Mouse (Mus musculus) mouse trophoblast stem cell (cell line): ENCODE measurements at regions not wholly inside any gene's neighbourhood (a gene's known extent, or its start where the extent isn't known, plus 50 kb on each side); places are given as distances from the start of the nearest gene placed in this dataset.

Source experiments
- in situ Hi-C, 2 experiments: fragments of 300-500 bp; cut with MseI, MboI; formaldehyde crosslinking; loops; 2 replicates in 1 of 2; 3 replicates in 1 of 2; pipeline ENCODE4 v1.15.1; 2025

DNA sequence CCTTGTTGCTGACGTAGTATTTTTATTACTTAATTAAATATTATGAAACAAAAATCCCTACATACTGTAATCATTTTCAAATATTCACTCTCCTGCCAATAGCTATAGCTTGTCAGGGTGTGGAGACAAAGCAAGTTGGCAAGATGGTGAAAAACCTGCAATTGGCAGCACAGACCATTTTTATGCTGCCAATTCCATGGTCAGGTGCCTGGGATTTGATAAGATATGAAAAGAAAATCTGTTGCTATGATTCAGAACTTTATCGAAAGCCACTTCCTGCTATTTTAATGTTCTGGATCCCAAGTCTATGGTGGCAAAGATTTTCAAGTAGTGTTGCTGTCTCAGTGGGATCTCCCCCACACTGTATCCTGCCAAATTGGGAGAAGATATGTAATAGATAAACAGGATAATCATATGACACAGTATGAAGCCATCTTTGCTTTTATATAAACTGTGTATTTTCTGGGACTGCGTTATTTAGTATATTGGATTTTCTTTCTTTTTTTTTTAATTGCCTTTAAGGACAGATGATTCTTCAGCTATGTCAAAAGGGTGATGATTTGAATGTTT is 165.3 kb upstream of the Lrrc3b start:
- in situ Hi-C loops, result no loop called here

DNA sequence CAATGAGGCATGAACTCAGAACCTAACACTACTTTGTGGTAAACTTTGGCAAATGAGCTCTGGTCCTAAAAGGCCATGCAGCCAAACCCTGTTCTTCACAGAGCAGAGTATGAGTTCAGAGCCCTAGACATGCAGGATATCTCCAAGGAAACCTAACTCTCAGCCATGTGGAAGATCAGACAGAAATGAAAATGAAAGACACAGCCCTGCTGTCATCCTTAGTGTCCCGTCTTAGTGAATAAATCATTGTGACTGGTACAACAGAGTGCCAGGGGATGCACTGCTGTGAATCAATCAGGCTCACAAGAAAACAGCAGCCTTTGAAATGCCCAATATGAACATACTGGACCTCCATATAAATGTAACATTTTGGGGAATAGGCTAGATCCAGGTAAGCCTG is 171.4 kb upstream of the Lrrc3b start:
- in situ Hi-C loops, result no loop called here

DNA sequence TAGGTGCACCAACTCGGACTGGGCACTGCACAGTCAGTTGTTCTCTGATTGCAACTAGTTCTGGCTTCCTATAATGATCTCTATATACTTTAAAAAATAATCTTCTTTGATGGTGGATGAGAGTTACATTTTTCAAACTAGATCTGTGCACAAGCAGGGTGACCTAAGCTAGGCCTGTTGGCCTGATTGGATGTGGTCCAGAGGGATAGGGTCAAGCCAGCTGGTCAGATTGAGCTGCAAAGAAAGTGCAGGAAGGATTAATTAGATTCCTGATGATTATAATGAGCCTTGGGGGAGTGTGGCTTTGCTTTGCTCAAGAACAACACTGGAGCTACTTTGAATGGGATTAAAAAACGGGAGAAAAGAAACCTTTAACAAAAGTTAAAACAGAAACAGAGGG is 195.8 kb upstream of the Lrrc3b start:
- in situ Hi-C loops, result no loop called here

DNA sequence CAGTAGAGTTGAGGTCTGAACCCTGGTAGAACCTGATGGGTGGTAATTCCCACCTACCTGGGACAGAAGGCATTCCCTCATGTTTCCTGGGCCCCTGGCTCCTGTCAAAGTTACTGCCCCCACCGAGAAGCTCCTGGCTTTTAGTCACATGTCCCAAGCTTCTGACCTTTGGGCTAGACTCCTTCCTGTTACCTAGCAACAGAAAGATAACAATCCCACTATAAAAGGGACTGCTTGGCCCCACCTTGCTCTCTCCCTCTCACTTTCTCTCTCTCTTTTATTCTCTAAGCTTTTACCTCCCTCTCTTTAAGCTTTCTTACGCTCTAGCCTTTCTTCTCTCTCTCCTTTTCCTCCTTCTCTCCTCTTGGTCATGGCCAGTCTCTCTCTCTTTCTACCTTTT is 198.9 kb upstream of the Lrrc3b start:
- in situ Hi-C loops, result no loop called here

DNA sequence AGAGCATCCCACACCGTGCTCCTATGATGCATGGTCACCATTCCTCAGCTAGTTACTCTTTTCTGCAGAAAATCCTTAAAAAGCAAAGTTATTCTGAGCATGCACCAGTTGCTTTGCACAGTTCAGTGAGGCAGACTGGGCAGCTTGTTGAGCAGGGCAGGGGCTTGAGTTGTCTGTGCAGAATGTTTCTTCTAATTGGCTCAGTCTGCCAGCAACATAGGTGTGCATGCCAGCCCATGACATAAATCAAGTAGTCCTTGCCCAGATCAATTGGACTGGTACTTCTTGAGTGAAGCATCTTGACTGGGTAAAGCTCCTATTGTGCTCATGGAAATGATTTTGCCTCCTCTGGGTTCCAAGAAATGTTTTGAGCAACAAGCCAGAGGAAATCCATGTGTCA is 200.1 kb upstream of the Lrrc3b start:
- in situ Hi-C loops, result no loop called here

DNA sequence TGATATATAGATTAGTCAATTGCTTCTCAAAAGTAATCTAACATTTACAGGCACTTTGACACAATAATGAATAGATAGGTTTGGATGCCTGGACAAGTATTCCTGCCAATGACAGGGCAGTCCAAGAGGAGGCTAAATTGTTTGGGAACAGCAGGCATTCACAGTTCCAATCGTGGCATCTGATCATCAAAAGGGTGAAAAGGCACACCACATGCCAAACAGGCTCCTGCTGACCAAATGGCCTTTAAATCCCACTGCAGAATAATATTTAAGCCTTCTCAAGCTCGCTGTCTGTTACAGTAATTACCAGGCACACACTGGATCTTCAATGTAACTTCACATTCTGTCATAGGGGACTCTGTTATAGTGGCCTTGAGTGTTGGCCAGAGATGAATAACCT is 222.1 kb upstream of the Lrrc3b start:
- in situ Hi-C loops, result no loop called here

DNA sequence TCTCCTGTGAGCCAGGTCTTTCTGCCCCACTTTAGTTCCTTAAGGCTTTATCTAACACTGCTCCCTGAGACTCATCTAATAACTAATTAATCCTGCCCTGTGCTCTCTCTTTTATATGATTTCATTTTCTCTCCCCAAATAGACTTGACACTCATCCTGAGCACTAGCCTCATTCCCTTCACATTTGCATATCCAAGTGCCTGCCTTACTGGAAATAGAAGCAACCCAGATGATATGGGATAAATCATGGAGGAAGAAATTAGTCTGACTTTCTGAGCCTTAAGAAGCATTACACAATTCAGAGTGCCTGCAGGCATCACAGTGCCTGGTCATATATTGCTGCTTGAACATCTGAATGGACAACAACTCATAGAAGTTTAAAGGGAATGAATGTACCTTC is 233.5 kb upstream of the Lrrc3b start:
- in situ Hi-C loops, result no loop called here

DNA sequence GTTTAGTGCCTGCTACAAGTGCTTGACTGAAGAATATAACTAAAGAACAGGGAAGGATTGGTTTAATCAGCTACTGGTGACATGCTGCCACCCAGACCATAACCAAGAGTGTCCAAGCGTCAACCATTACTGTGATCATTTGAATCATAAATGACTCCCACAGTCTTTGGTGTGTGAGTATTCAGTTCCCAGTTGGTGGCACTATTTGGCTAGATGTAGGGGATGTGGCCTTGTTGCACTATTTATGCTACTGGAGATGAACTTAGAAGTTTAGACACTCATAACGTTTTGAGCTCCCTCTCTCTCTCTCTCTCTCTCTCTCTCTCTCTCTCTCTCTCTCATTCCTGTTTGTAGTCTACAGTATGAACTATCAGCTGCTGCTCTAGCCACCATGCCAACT is 238.4 kb upstream of the Lrrc3b start:
- in situ Hi-C loops, result no loop called here

DNA sequence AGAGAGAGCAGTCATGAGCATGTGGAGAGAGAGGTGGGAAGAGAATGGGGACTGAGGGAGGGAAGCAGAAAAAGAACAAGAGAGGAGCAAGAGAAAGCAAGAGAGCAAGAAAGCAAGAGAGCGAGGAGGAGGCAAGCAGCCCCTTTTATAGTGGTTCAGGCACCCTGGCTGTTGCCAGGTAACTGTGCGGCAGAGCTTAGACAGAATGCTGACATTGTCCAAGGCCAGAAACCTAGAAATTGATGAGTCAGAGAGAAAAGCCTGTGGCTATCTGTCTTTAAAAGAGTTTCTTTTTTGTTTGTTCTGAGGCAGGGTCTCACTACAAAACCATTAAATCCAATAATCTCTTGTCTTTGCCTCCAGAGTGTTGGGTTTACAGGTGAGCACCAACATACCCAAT is 240.7 kb upstream of the Lrrc3b start:
- in situ Hi-C loops, result no loop called here

DNA sequence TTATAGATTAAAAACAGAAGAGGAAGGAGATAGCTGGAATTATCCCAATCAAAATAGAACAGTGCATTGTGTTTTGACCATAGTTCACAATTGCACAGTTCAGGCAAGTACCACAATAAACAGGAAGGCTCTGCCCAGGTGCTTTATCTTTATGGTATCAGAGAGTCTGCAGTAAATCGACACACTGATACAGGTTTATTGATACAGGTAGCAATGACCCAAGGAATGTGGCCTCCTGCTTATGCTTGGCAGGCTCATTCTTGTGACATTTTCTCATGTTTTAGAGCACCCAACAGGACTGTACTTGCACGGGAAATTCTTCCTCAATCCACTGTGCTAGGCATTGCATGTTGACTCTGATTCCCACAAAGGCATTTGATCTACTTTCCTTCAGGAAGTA is 259.2 kb upstream of the Lrrc3b start:
- in situ Hi-C loops, result no loop called here

DNA sequence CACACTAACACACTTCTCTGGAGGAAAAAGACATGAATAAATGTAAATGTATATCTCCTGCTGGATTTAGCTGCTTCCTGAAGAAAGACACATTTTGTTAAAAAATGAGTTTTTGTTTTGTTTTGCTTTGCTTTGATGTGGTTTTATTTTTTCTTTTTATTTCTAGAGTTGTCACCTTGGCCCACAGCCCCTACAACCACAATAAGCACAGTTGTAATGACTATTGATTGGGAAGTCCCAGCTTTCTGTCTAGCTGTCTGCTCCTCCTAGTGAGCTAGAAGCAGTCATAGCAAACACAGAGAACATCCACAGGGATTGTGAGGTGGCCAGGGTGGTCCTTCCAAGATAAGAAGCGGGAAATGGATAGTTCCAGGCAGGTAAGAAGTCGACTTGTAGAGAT is 259.8 kb upstream of the Lrrc3b start:
- in situ Hi-C loops, result no loop called here

DNA sequence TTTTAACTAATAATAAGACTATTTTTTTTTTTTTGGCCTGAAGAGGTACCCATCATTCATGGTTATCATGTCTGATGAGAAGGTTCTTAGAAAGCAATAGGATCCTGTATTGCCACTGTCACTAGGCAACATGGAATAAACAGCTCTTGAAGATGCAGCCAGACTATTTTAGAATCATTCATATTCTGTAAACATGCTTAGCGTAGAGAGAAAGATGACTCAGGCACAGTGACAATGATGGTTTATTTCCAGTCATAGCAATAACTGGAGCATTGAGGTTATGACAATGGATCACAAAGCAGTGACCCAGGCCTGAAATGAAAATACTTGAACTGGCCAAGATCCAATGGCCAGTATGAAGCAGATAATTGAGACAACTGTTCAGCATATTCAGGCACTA is 283.3 kb upstream of the Lrrc3b start:
- in situ Hi-C loops, result no loop called here

DNA sequence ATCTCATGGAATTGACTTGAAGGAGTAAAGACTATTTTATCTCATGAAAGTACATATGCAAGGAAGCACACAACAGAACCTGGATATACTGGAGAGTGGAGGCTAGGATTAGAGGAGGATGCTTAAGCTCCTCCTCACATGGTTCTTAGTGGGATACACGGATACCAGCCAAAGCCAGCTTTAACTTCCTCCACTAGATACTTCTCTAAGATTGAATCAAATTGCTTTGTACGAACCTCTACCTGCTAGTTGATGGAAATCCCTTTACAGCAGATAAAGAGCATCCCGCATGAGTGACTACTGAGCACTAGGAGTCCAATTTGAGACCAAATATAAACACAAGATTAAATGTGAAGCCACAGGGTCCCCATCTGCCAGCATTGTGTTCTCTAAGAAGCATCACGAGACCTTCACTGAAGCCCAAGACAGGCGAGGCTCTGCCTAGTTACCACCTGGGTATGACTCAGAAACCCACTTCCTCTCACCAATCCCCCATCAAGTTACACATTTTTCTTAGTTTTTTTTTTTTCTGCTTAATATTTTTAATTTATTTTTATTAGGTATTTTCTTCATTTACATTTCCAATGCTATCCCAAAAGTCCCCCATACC is 307.9 kb upstream of the Lrrc3b start:
- in situ Hi-C loops, result no loop called here

DNA sequence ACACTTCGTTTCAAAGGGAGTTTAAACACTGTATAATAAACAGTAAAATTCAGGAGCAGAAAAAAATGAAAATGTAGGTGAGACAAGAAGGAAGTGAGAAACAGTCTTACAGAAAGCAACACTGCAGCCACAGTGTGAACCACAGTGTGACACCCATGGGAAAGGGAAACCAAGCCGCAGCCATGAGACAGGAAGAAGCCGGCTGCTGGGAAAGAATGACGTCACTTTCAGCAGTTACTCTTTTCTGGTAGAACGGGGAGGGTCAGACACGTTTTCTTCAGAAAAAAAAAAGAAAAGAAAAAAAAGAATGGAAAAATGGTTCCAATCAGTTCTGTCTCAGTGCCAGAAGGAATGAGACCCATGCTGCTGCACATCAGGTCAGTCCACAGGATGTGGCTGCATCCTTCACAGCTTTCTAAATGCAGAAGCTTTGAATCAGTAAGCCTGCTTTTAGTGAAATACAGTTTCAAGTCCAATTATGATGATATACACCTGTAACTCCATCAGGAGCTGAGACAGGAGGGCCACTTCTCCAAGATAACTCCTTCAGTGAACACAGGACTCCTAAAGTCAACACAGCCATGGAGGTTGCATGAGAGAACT is 331.2 kb upstream of the Lrrc3b start:
- in situ Hi-C loops, result no loop called here

DNA sequence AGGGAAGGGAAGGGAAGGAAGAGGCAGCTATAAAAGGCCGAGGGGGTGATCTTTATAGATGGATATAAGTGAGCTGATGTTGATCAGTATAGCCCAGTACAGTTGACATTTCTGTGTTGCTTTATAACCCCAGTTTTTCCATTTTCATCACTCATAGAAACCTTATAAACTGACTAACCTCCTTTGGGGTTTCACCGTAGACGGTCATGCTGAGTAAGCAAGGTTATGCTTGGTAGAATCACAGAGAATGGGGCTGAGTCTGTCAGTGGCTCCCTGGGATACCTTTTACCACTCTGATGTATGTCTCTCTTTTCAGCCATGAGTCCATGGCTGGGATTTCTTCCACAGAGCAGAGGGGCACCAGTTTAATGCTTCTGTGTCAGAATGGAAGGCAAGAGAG is 345.9 kb upstream of the Lrrc3b start:
- in situ Hi-C loops, result no loop called here

DNA sequence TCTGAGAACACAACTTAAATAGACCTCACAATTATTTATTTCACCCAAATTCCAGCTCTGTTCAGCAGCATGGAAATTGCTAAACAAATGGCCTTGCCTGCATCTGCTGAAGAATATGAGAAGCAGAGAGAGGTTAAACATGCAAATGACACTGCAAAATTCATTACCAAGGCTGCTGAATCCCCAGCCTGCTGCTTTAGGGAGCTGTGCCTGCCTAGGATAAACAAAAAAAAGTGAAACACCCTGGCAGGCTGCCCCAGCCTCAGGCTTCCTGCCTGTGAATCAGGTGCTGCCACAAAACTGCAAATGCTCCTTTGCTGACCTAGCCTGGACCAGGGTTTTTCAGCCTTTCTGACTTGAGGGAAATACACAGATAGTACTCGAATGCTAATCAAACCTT is 346.4 kb upstream of the Lrrc3b start:
- in situ Hi-C loops, result no loop called here

DNA sequence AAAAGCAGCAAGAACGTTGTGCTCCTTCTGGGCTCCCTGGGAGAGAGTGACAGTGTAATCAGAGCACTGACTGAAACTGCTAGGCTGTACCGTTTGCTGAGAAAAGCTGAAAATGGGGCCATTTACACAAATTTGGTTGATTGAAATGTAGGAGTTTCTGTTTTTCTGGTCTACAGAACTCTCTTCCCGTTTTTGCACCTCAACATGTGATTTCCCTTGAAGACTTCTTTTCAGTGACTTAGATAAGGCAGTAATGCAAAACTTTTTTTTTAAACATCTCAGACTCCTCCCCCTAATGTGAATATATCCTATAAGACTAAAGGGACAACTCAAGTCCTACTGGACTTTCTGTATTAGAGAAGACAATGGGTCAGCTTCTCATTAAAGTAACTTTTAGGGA is 356.9 kb upstream of the Lrrc3b start:
- in situ Hi-C loops, result no loop called here

DNA sequence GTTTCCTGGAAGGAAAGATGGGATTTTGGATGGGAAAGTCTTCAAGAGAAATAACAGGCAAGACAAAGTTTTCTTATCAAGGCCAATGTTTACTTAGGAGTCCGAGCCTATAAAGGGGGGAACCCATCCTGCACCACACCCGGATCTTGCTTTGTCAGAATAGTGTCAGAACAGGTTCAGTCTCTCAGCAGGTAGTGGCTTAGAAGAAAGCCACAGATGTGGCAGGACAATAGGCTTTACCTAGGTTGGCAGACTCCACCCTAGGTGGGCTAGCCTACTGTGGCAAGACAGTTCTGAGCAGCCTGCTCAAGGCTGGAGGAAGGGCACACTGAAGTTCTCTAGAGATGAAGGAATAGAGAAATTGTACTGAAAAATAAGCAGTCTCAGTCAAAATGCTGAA is 358.2 kb upstream of the Lrrc3b start:
- in situ Hi-C loops, result no loop called here

DNA sequence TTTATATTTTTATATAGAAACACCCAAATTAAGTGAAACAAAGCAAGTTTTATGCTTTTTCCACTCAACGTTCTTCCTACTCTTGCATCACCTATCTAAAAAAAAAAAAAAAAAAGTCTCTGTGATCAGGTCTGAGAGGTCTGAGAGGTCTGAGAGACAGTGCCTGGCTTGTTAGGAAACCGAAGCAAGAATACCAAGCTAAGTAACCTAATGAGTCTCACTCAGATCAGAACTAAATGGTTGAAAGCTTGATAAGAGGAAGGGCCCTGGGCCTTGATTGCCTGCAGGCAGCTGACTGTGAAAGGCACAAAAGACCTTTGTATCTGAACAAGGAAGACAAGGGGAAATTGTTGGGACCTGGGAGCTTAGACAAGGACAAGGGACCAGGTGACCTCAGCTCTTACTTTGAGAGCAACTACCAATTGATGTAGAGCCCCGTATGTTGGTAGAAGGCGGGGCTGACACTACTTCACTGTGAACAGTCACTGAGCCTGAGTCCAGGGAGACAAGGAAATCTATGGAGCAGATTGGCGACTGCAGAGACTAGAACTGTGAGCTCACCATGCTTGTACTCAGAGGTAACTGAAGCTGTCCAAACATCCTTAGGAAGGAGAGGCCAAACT is 362.8 kb upstream of the Lrrc3b start:
- in situ Hi-C loops, result no loop called here

DNA sequence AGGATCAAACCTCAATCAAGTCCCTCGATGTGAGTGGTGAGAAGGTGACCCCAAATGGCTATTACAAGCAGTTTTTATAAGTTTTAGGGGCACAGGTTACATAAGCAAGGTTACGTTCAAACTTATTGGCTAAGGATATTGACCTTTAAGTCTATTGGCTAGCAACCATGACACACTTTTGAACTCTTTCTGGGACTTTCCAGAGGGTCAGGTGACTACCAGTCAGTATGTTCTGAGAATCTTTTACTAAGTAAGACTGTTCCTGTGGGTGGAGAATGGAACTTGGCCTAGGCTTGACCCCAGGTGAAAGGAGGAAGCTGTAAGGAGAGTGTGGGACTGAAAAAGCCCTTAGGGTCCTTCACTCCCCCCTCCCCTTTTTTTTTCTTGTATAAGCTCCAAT is 370.3 kb upstream of the Lrrc3b start:
- in situ Hi-C loops, result no loop called here

DNA sequence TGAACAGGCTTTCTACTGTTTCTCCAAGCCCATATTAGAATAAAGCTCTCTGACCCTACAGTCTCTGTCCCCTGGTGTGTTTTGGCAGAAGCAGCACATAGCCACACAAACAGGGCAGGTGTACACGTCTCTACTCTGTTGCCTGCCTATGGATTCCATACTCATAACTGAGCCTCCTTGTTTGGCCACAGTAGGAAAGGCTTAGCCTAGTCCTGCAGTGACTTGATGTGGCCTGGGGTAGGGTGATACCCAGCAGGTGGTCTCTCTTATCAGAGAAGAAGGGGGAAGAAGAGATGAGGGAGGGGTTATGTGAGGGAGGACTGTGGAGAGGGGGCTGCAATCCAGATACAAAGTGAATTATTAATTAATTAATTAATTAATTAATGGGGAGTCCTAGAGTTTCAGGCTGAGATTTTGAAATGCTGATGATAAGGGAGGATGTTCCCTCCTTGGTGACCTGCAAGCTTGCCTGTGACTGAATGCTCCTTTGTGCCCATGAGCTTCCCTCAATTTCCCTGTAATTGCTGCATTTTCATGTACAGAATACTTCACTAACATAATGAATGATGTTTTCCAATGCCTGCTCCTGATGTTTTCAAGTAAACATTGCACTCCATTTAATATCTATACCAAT is 402.7 kb upstream of the Lrrc3b start:
- in situ Hi-C loops, result no loop called here

DNA sequence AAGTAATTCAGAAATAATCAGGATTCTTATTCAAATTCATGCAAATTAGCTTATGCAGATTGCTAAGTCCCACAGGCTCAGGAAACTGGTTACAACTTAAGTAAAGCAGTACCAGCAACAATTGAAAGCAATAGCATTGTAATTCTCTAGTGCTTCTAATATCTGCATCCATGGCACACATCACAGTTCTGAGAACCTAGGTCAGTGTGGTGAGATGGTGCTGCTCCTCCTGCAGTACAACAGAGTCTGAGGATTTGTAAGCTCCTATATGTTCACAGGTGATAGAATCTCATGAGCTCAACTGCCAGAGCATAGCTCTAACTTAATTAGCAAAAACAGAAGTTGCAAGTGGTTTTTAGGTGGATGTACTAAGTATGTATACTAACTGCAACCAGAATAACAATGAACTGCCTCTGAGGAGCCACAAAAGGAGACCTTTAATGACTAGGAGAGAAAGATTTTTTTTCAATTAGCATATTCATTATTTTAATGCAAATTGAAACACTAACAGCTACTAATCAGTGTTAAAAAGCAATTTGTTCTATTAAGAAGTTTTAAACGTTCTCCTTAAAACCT is 403.3 kb upstream of the Lrrc3b start:
- in situ Hi-C loops, result no loop called here

DNA sequence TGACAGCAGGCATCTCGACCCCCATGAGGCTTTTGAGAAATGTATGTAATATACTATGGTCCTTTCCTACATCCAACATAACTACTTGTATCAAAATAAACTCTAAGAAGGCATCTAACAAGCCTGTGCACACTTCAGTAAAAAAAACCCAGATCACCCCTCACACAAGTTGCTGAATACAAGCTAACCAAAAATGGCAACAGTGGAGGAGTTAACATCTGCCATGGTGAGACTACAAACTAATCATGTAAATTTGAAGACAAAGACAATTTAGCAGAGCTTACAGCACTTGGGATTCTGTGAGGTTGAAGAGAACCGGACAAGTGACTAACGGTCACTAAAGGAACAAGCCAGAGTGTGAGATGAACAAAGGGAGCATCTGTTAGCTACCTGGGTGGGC is 380.6 kb upstream of the Ngly1 start:
- in situ Hi-C loops, result no loop called here
